Mouse (Mus musculus) bone marrow, adult 2 months (tissue): ENCODE results near the gene Wdhd1.

Source experiments
- CTCF ChIP-seq: fragments of 200-500 bp; IDR thresholded peaks from 2 replicates; pipeline ENCODE4 v1.5.1; 2011; ENCODE audit warnings: low read length, control low read depth; ENCODE audit not compliant: control insufficient read depth, insufficient read depth
- POLR2A ChIP-seq: fragments of 200-500 bp; IDR thresholded peaks from 2 replicates; pipeline ENCODE4 v1.6.1; 2011; ENCODE audit warnings: low read depth, mild to moderate bottlenecking, control low read depth, low read length, borderline replicate concordance; ENCODE audit not compliant: control insufficient read depth

DNA sequence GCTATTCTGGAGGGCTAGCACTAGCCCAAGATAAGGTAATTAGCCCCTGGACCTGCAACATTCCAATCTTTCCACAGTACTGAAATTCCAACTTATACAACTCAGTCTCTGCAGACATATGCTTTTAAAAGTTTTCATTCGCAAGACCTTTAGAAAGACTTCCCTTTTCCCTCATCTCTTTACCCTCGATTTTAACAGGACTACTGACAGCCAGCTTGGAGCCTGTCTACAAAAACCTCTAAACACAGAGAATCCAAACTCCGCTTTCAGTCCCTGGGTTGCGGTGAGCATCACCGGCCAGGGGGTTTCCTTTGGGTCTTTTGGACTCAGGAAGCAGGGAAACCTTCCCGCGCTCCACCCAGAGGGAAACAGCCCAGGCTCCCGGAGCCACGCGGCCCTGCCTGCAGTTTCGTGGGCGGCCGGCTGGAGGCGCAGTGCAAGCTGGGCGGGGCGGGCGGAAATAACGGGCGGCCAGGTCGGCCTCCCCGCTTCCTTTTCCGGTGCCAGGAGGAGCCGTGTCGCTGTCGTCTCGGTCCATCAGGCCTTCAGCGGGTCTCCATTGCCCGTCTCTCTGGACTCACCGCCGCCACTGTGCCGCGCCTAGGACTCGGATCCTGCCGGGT lies 21.2 kb upstream of the Wdhd1 start, which contains the start of gene Mapk1ip1l:
- TF ChIP-seq CTCF (peak; percentile 76), POLR2A (peak; percentile 86; the same call in 1 of the 2 replicates)
